Mouse (Mus musculus) CH12.LX (cell line): ENCODE results near the gene Tex10. TPM values are rescaled to one million over a fixed set of nuclear protein-coding genes. Genes with fewer than 3 reads are reported as not detected.

ENCODE experiments used
- DNase-seq: peaks from one replicate; pipeline ENCODE4 v3.0.0-alpha.2; 2013; ENCODE audit errors: extremely low read depth
- H3K27ac ChIP-seq: 2 replicates; pipeline ENCODE4 v1.5.1; 2012; ENCODE audit warnings: low read depth, mild to moderate bottlenecking, control low read depth, moderate library complexity; ENCODE audit not compliant: insufficient read depth
- H3K27me3 ChIP-seq: replicated peaks from 2 replicates; pipeline ENCODE3; 2012; ENCODE audit warnings: inconsistent platforms
- H3K36me3 ChIP-seq, 2 experiments: replicated peaks in 1 of 2; 2 replicates each; pipeline versions ENCODE3 to v1.6.1; 2012; ENCODE audit warnings: inconsistent platforms in 1 of 2, low read length in 1 of 2, mild to moderate bottlenecking in 1 of 2, mixed read lengths in 1 of 2, moderate library complexity in 1 of 2; ENCODE audit not compliant: control insufficient read depth in 1 of 2, insufficient read depth in 1 of 2
- H3K4me1 ChIP-seq, 2 experiments: 2 replicates each; pipeline ENCODE4 v1.6.1; 2012; ENCODE audit warnings: inconsistent platforms in 1 of 2, moderate library complexity in 1 of 2; ENCODE audit not compliant: insufficient read depth in 2 of 2, control insufficient read depth in 1 of 2
- H3K4me2 ChIP-seq: 2 replicates; pipeline ENCODE4 v1.6.1; 2012; ENCODE audit warnings: low read depth, mild to moderate bottlenecking, control low read depth; ENCODE audit not compliant: poor library complexity, insufficient read depth, severe bottlenecking
- H3K4me3 ChIP-seq, 3 experiments: fragments of 150-350 bp in 1 of 3; sonication (generic) in 1 of 3; replicated peaks in 1 of 3; 2 replicates each; pipeline versions ENCODE3 to v1.5.1; 2011 to 2012; ENCODE audit warnings: low read depth in 2 of 3, low read length in 2 of 3, mild to moderate bottlenecking in 2 of 3, moderate library complexity in 2 of 3, control low read depth in 1 of 3, improper control_type of control experiment in 1 of 3, inconsistent platforms in 1 of 3, mixed read lengths in 1 of 3; ENCODE audit not compliant: poor library complexity in 1 of 3
- H3K79me2 ChIP-seq: replicated peaks from 2 replicates; pipeline ENCODE4 v1.6.1; 2012; ENCODE audit warnings: mild to moderate bottlenecking, moderate library complexity; ENCODE audit not compliant: control insufficient read depth, poor library complexity, insufficient read depth, severe bottlenecking; ENCODE audit errors: extremely low read depth
- H3K9ac ChIP-seq: 2 replicates; pipeline ENCODE4 v1.6.1; 2012; ENCODE audit warnings: low read depth, mild to moderate bottlenecking, control low read depth, moderate library complexity; ENCODE audit not compliant: insufficient read depth
- H3K9me3 ChIP-seq: replicated peaks from 2 replicates; pipeline ENCODE3; 2012; ENCODE audit warnings: low read length, inconsistent platforms, mixed read lengths
- BHLHE40 ChIP-seq: IDR thresholded peaks from 2 replicates; pipeline ENCODE4 v1.6.1; 2011; ENCODE audit warnings: mild to moderate bottlenecking, low read depth, low read length, improper control_type of control experiment
- CTCF ChIP-seq, 2 experiments: IDR thresholded peaks in 1 of 2; conservative IDR thresholded peaks in 1 of 2; 2 replicates each; pipeline ENCODE4 v1.5.1; 2011 to 2012; ENCODE audit warnings: low read depth in 2 of 2, low read length in 2 of 2, improper control_type of control experiment in 1 of 2, inconsistent platforms in 1 of 2, mild to moderate bottlenecking in 1 of 2, moderate library complexity in 1 of 2
- ELF1 ChIP-seq: IDR thresholded peaks from 2 replicates; pipeline ENCODE4 v1.6.1; 2014; ENCODE audit warnings: low read depth, mild to moderate bottlenecking, inconsistent platforms, low read length, improper control_type of control experiment
- EP300 ChIP-seq: IDR thresholded peaks from 2 replicates; pipeline ENCODE4 v1.6.1; 2011; ENCODE audit warnings: low read length, improper control_type of control experiment
- ETS1 ChIP-seq: conservative IDR thresholded peaks from 2 replicates; pipeline ENCODE4 v1.6.1; 2012; ENCODE audit warnings: low read depth, mild to moderate bottlenecking, inconsistent platforms, low read length, improper control_type of control experiment, moderate library complexity
- JUN ChIP-seq: IDR thresholded peaks from 2 replicates; pipeline ENCODE4 v1.6.1; 2011; ENCODE audit warnings: low read depth, mild to moderate bottlenecking, low read length, improper control_type of control experiment, moderate library complexity; ENCODE audit not compliant: insufficient read depth
- MAFK ChIP-seq: IDR thresholded peaks from 2 replicates; pipeline ENCODE4 v1.6.1; 2011; ENCODE audit warnings: low read length, improper control_type of control experiment; ENCODE audit not compliant: insufficient replicate concordance
- MXI1 ChIP-seq: IDR thresholded peaks from 2 replicates; pipeline ENCODE4 v1.6.1; 2011; ENCODE audit warnings: mild to moderate bottlenecking, low read depth, low read length, improper control_type of control experiment
- NELFE ChIP-seq: IDR thresholded peaks from 2 replicates; pipeline ENCODE4 v1.6.1; 2011; ENCODE audit warnings: low read depth, low read length, improper control_type of control experiment
- PAX5 ChIP-seq: IDR thresholded peaks from 2 replicates; pipeline ENCODE4 v1.6.1; 2012; ENCODE audit warnings: low read length, inconsistent platforms, mixed read lengths
- POLR2AphosphoS2 ChIP-seq: IDR thresholded peaks from 2 replicates; pipeline ENCODE4 v1.6.1; 2011; ENCODE audit warnings: low read depth, low read length, improper control_type of control experiment
- RAD21 ChIP-seq: IDR thresholded peaks from 2 replicates; pipeline ENCODE4 v1.6.1; 2011; ENCODE audit warnings: low read depth, mild to moderate bottlenecking, low read length, improper control_type of control experiment, moderate library complexity
- SMC3 ChIP-seq: IDR thresholded peaks from 2 replicates; pipeline ENCODE4 v1.6.1; 2011; ENCODE audit warnings: low read depth, low read length, improper control_type of control experiment
- TBP ChIP-seq: conservative IDR thresholded peaks from 2 replicates; pipeline ENCODE4 v1.6.1; 2011; ENCODE audit warnings: low read depth, low read length, improper control_type of control experiment
- USF2 ChIP-seq: conservative IDR thresholded peaks from 2 replicates; pipeline ENCODE4 v1.6.1; 2011; ENCODE audit warnings: low read depth, low read length, improper control_type of control experiment
- ZC3H11A ChIP-seq: IDR thresholded peaks from 2 replicates; pipeline ENCODE4 v1.6.1; 2012; ENCODE audit warnings: low read depth, mild to moderate bottlenecking, inconsistent platforms, low read length, improper control_type of control experiment
- ZMIZ1 ChIP-seq: IDR thresholded peaks from 2 replicates; pipeline ENCODE4 v1.6.1; 2012; ENCODE audit warnings: low read depth, mild to moderate bottlenecking, inconsistent platforms, low read length, improper control_type of control experiment
- ZNF384 ChIP-seq: IDR thresholded peaks from 2 replicates; pipeline ENCODE4 v1.6.1; 2012; ENCODE audit warnings: low read depth, low read length, improper control_type of control experiment, inconsistent platforms
- dilution Hi-C: fragments of 300-500 bp; cut with MboI; formaldehyde crosslinking; loops from 2 replicates; pipeline ENCODE4 v1.14.3; 2020; ENCODE audit warnings: low sequenced_read_pairs; ENCODE audit not compliant: extremely low pct_unique_long_range_greater_than_20kb, extremely low pct_ligation_motif_present
- in situ Hi-C: fragments of 300-500 bp; cut with MboI; formaldehyde crosslinking; loops from 3 replicates; pipeline ENCODE4 v1.14.3; 2019; ENCODE audit warnings: low sequenced_read_pairs, low pct_ligation_motif_present, low pct_unique_long_range_greater_than_20kb, mixed read lengths
- polyA plus RNA-seq: library from polyadenylated mRNA; unstranded; fragments of >175 nt; gene quantifications from 2 replicates; pipeline ENCODE4 v1.2.1, GENCODE M21; 2012; ENCODE audit warnings: low read depth; ENCODE audit not compliant: insufficient read length
- total RNA-seq, 2 experiments: library from RNA; depleted of rRNA; stranded (reverse); fragments of 300-350 nt in 1 of 2; fragments of >200 nt in 1 of 2; gene quantifications; 2 replicates each; pipeline ENCODE4 v1.2.3; 2012 to 2014

The Tex10 gene
- total and polyA plus RNA-seq, 3 experiments: 34.2 to 61.9 (median 46.3) TPM

DNA sequence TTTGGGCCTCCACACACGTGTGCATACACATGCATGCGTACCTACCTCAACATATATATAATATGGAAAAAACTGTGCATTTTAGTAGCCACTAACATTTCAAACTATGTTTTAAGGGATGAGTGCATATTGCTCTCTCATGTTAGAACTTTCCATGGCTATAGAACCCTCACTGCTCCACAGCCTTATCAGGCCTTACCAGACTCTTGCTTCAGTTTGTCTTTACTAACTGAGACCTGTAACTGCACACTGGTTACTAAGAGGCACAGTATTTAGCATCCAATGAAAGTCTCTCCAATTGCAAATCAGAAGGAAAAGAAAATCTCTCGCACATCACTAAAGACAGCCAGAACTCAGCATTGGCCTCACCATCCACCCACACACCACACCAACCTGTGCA, 76.3 kb downstream of the Tex10 start:
- Histone ChIP-seq H3K4me2 (no peak overlapping the region), H3K27me3 (no peaks in the 10 kb centered on the region), H3K9me3 (no peaks in the 10 kb centered on the region), H3K27ac (no peak overlapping the region), H3K4me3 (no peak overlapping the region), H3K9ac (no peak overlapping the region), H3K79me2 (no peaks in the 10 kb centered on the region), H3K36me3 (peaks cover 11 to 25% of the 10 kb centered on the region in 2 experiments), H3K4me1 (no peaks in the 10 kb centered on the region)
- in situ Hi-C loops: loop anchor here (25.0 kb wide), 1 partner anchor 285 kb away; the partner anchor contains the start of gene Stx17
- DNase-seq: no peak
- TF ChIP-seq TBP (no peak), ELF1 (no peak), EP300 (no peak)
- dilution Hi-C loops: no loop called here

DNA sequence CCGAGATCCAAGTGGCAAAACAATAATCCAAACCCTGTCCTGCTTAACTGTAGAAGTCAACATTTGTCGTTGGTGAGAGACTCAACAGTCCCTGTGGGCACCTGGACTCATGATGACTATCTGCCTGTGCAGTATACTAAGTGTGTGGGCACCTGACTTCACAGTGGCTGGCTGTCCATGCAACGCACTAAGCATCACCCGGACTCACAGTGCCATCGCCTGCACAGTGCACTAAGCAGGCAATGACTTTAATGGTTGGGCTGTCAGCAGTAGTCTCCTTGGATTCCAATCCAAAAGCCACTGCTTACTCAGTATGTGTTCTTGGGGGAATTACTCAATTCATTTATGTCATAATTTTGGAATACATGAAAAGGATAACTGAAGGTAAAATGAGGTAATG, 90.8 kb downstream of the Tex10 start:
- H3K27me3 ChIP-seq: no peaks in the 10 kb centered on the region
- H3K27ac ChIP-seq: no peak overlapping the region
- in situ Hi-C loops (loop anchor here (10.0 to 25.0 kb wide), 4 partner anchors 68 to 348 kb away; partner anchors contain the start of gene Stx17), dilution Hi-C loops (no loop called here)
- H3K4me2 ChIP-seq: no peak overlapping the region
- no peak overlapping the region for H3K9ac ChIP-seq
- H3K4me3 ChIP-seq: no peak overlapping the region
- H3K36me3 ChIP-seq: peaks cover 6 to 20% of the 10 kb centered on the region in 2 experiments
- no peaks in the 10 kb centered on the region for H3K79me2 ChIP-seq
- peaks cover 8% of the 10 kb centered on the region for H3K9me3 ChIP-seq
- DNase-seq: no peak
- no peaks in the 10 kb centered on the region for H3K4me1 ChIP-seq
- no peak for TF ChIP-seq USF2
- TF ChIP-seq BHLHE40: no peak
- no peak for TF ChIP-seq ZMIZ1
- TF ChIP-seq PAX5: no peak
- no peak for TF ChIP-seq MXI1
- no peak for TF ChIP-seq ETS1
- TF ChIP-seq JUN: no peak
- no peak for TF ChIP-seq CTCF (conservative IDR thresholded peaks at IDR 0.05 in 1 of 2, IDR thresholded peaks at IDR 0.05 in 1 of 2; ENCODE audit: low read depth in 2 of 2, low read length in 2 of 2)

- no peak overlapping the region for H3K27ac ChIP-seq
- peaks cover 5 to 15% of the 10 kb centered on the region in 2 experiments for H3K36me3 ChIP-seq
- peak; percentile 70 for DNase-seq
- no peaks in the 10 kb centered on the region for H3K79me2 ChIP-seq
- dilution Hi-C loops (no loop called here), in situ Hi-C loops (loop anchor here (10.0 to 25.0 kb wide), 4 partner anchors 66 to 346 kb away; partner anchors contain the start of gene Stx17)
- no peaks in the 10 kb centered on the region for H3K27me3 ChIP-seq
- H3K9ac ChIP-seq: no peak overlapping the region
- H3K4me2 ChIP-seq: no peak overlapping the region
- TF ChIP-seq SMC3 (peak; percentile 86), ZC3H11A (peak; percentile 90), ZNF384 (peak; percentile 94), NELFE (peak; percentile 34; the same call in 1 of the 2 replicates), RAD21 (peak; percentile 95), CTCF (conservative IDR thresholded peaks at IDR 0.05 in 1 of 2, IDR thresholded peaks at IDR 0.05 in 1 of 2; ENCODE audit: low read depth in 2 of 2, low read length in 2 of 2) (peak; percentile 13 to 99; a peak in 3 of 4 replicates), POLR2AphosphoS2 (no peak), MAFK (no peak)
- peaks cover 8% of the 10 kb centered on the region for H3K9me3 ChIP-seq
- no peak overlapping the region for H3K4me3 ChIP-seq
- no peaks in the 10 kb centered on the region for H3K4me1 ChIP-seq
These were observed 92.3 kb downstream of the Tex10 start for GRCm38 (mm10) chr4:48380940-48381339.
